Mouse (Mus musculus) stomach, embryonic 14.5 days (tissue): ENCODE data around the gene Sf3b3. TPM values are rescaled to one million over a fixed set of nuclear protein-coding genes. Genes with fewer than 3 reads are reported as not detected.

Experiments used
- ATAC-seq: fragments of 200-750 bp; cut with Nextera tagmentation; 2 replicates; pipeline ENCODE4 v1.8.0; 2017; ENCODE audit warnings: low read depth, moderate TSS enrichment; ENCODE audit not compliant: insufficient number of reproducible peaks, insufficient read depth, low FRiP score
- H3K27ac ChIP-seq: fragments of 300-500 bp; sonication (generic); 2 replicates; pipeline ENCODE4 v1.5.1; 2014; ENCODE audit warnings: mild to moderate bottlenecking, low read length, moderate library complexity, mixed read lengths
- H3K27me3 ChIP-seq: fragments of 300-500 bp; sonication (generic); 2 replicates; pipeline ENCODE4 v1.6.1; 2014; ENCODE audit warnings: low read length, control low read depth, mixed read lengths; ENCODE audit not compliant: control insufficient read depth, insufficient read depth
- H3K36me3 ChIP-seq: fragments of 300-500 bp; sonication (generic); 2 replicates; pipeline ENCODE4 v1.6.1; 2014; ENCODE audit warnings: mild to moderate bottlenecking, control low read depth, low read length, moderate library complexity, mixed read lengths; ENCODE audit not compliant: control insufficient read depth, insufficient read depth
- H3K4me1 ChIP-seq: fragments of 300-500 bp; sonication (generic); 2 replicates; pipeline ENCODE4 v1.6.1; 2014; ENCODE audit warnings: low read length, control low read depth, mixed read lengths; ENCODE audit not compliant: control insufficient read depth, insufficient read depth
- H3K4me2 ChIP-seq: fragments of 300-500 bp; sonication (generic); replicated peaks from 2 replicates; pipeline ENCODE4 v1.6.1; 2014; ENCODE audit warnings: low read depth, low read length, control low read depth
- H3K4me3 ChIP-seq: fragments of 300-500 bp; sonication (generic); 2 replicates; pipeline ENCODE4 v1.5.1; 2014; ENCODE audit warnings: low read depth, low read length, control low read depth
- H3K9ac ChIP-seq: fragments of 300-500 bp; sonication (generic); replicated peaks from 2 replicates; pipeline ENCODE4 v1.6.1; 2014; ENCODE audit warnings: low read depth, mild to moderate bottlenecking, control low read depth, low read length, moderate library complexity, mixed read lengths
- H3K9me3 ChIP-seq: fragments of 300-500 bp; sonication (generic); 2 replicates; pipeline ENCODE4 v1.6.1; 2016; ENCODE audit warnings: low read depth, low read length, control low read depth; ENCODE audit not compliant: control insufficient read depth
- WGBS: fragments of 180-500 bp; shearing (Covaris S2); extraction: QIAGEN DNeasy Blood & Tissue Kit; methylation state at CpG from one replicate; pipeline ENCODE4 v1.1.7; 2014; 5-methylcytosine and 5-hydroxymethylcytosine counted together
- polyA plus RNA-seq: library from polyadenylated mRNA; unstranded; fragments of >200 nt; fragmentation: Nextera tagmentation; extraction: Ambion mirVana; gene quantifications from 2 replicates; pipeline ENCODE4 v1.2.1, GENCODE M21; 2014

Gene Sf3b3
- polyA plus RNA-seq, 1 experiment from 2014 or later, result 148 TPM

GRCm38 (mm10) chr8:110844941-110845340, 1.6 kb downstream of the Sf3b3 start:
- no peak overlapping the region for H3K27ac ChIP-seq
- H3K4me1 ChIP-seq, result 0 out of 2 replicates have a peak, but pooled peaks cover 9% of the 10 kb centered on the region
- peak overlapping the region; percentile 89 for H3K4me2 ChIP-seq
- no peak for ATAC-seq
- H3K27me3 ChIP-seq, result no peaks in the 10 kb centered on the region
- H3K9me3 ChIP-seq, result no peaks in the 10 kb centered on the region
- H3K9ac ChIP-seq, result peak overlapping the region; percentile 96; the same call in 1 of the 2 replicates
- peak overlapping the region; percentile 75 for H3K4me3 ChIP-seq
- WGBS, result 80% methylated on average over 3 of the region's 3 CpGs
- H3K36me3 ChIP-seq, result peaks cover 50% of the 10 kb centered on the region

- H3K4me2 ChIP-seq, result no peak overlapping the region
- H3K9me3 ChIP-seq, result no peaks in the 10 kb centered on the region
- WGBS, result 86% methylated on average over 5 of the region's 5 CpGs
- H3K27ac ChIP-seq, result no peak overlapping the region
- no peak overlapping the region for H3K4me3 ChIP-seq
- 0 out of 2 replicates have a peak, but pooled peaks cover 8% of the 10 kb centered on the region for H3K4me1 ChIP-seq
- no peak for ATAC-seq
- H3K27me3 ChIP-seq, result no peaks in the 10 kb centered on the region
- H3K36me3 ChIP-seq, result peaks cover 63% of the 10 kb centered on the region
- no peak overlapping the region for H3K9ac ChIP-seq
Measured at GRCm38 (mm10) chr8:110843207-110843606, 3.4 kb downstream of the Sf3b3 start.

GRCm38 (mm10) chr8:110842012-110842574, 4.5 kb downstream of the Sf3b3 start:
- Histone ChIP-seq H3K4me1 (0 out of 2 replicates have a peak, but pooled peaks cover 5% of the 10 kb centered on the region), H3K4me2 (no peak overlapping the region), H3K4me3 (no peak overlapping the region), H3K9me3 (no peaks in the 10 kb centered on the region), H3K36me3 (peaks cover 75% of the 10 kb centered on the region), H3K9ac (no peak overlapping the region), H3K27me3 (no peaks in the 10 kb centered on the region), H3K27ac (no peak overlapping the region)
- WGBS, result 86% methylated on average over 3 of the region's 3 CpGs
- no peak for ATAC-seq

- Histone ChIP-seq H3K36me3 (peaks cover 94% of the 10 kb centered on the region), H3K4me1 (no peaks in the 10 kb centered on the region), H3K4me3 (no peak overlapping the region), H3K9ac (no peak overlapping the region), H3K4me2 (no peak overlapping the region), H3K27me3 (no peaks in the 10 kb centered on the region), H3K27ac (no peak overlapping the region), H3K9me3 (no peaks in the 10 kb centered on the region)
- ATAC-seq, result no peak
- WGBS, result 88% methylated on average over 3 of the region's 3 CpGs
Measured at GRCm38 (mm10) chr8:110831956-110832355, 14.6 kb downstream of the Sf3b3 start.

GRCm38 (mm10) chr8:110828511-110828910, 18.1 kb downstream of the Sf3b3 start:
- no peaks in the 10 kb centered on the region for H3K4me1 ChIP-seq
- H3K4me2 ChIP-seq, result no peak overlapping the region
- H3K9ac ChIP-seq, result no peak overlapping the region
- H3K4me3 ChIP-seq, result no peak overlapping the region
- peaks cover 97% of the 10 kb centered on the region for H3K36me3 ChIP-seq
- 82% methylated on average over 3 of the region's 3 CpGs for WGBS
- no peaks in the 10 kb centered on the region for H3K27me3 ChIP-seq
- no peaks in the 10 kb centered on the region for H3K9me3 ChIP-seq
- no peak overlapping the region for H3K27ac ChIP-seq
- no peak for ATAC-seq

- no peaks in the 10 kb centered on the region for H3K27me3 ChIP-seq
- peaks cover 99% of the 10 kb centered on the region for H3K36me3 ChIP-seq
- no peak overlapping the region for H3K4me2 ChIP-seq
- no peaks in the 10 kb centered on the region for H3K4me1 ChIP-seq
- H3K27ac ChIP-seq, result no peak overlapping the region
- ATAC-seq, result no peak
- H3K4me3 ChIP-seq, result no peak overlapping the region
- H3K9ac ChIP-seq, result no peak overlapping the region
- 86% methylated on average over 1 of the region's 1 CpGs for WGBS
- no peaks in the 10 kb centered on the region for H3K9me3 ChIP-seq
Measured at GRCm38 (mm10) chr8:110824861-110825260, 21.7 kb downstream of the Sf3b3 start.

- peaks cover 100% of the 10 kb centered on the region for H3K36me3 ChIP-seq
- H3K27me3 ChIP-seq, result no peaks in the 10 kb centered on the region
- no peak overlapping the region for H3K4me3 ChIP-seq
- ATAC-seq, result no peak
- no peaks in the 10 kb centered on the region for H3K9me3 ChIP-seq
- H3K9ac ChIP-seq, result no peak overlapping the region
- WGBS, result 83% methylated on average over 3 of the region's 3 CpGs
- H3K4me2 ChIP-seq, result no peak overlapping the region
- H3K4me1 ChIP-seq, result no peaks in the 10 kb centered on the region
- no peak overlapping the region for H3K27ac ChIP-seq
Measured at GRCm38 (mm10) chr8:110821960-110822359, 24.6 kb downstream of the Sf3b3 start.

GRCm38 (mm10) chr8:110820257-110820656, 26.3 kb downstream of the Sf3b3 start:
- H3K4me1 ChIP-seq, result no peaks in the 10 kb centered on the region
- peaks cover 99% of the 10 kb centered on the region for H3K36me3 ChIP-seq
- H3K9ac ChIP-seq, result no peak overlapping the region
- no peak overlapping the region for H3K27ac ChIP-seq
- no peak for ATAC-seq
- H3K4me2 ChIP-seq, result no peak overlapping the region
- no peaks in the 10 kb centered on the region for H3K27me3 ChIP-seq
- no peaks in the 10 kb centered on the region for H3K9me3 ChIP-seq
- 89% methylated on average over 2 of the region's 2 CpGs for WGBS
- no peak overlapping the region for H3K4me3 ChIP-seq

GRCm38 (mm10) chr8:110818593-110818992, 28.0 kb downstream of the Sf3b3 start:
- Histone ChIP-seq H3K9ac (no peak overlapping the region), H3K4me3 (no peak overlapping the region), H3K4me2 (no peak overlapping the region), H3K27me3 (no peaks in the 10 kb centered on the region), H3K27ac (no peak overlapping the region), H3K9me3 (no peaks in the 10 kb centered on the region), H3K36me3 (peaks cover 99% of the 10 kb centered on the region), H3K4me1 (no peaks in the 10 kb centered on the region)
- ATAC-seq, result no peak
- WGBS, result 80% methylated on average over 3 of the region's 3 CpGs
